Mouse (Mus musculus): ENCODE measurements at regions not wholly inside any gene's neighbourhood (a gene's known extent, or its start where the extent isn't known, plus 50 kb on each side); places are given as distances from the start of the nearest gene placed in this dataset.

DNA sequence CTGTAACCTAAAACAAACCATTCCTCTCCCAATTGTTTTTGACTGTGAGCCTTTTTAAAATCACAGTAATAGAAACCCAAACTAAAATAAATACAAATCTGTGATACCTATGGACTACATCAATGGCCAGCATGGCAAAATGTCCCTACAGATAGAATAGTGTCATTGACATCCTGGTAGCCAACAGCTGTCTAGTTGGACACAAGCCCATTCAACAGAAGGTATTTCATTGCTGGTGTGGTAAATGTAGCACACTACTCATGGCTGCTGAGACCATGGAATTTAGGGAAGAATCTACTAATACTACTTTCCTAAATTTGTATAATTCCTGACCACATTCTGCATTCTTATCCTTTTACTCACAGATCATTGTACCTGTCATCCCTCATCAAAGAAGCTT, 178.3 kb upstream of the B430218F22Rik start:
- no peak for TF ChIP-seq CTCF (IDR thresholded peaks at IDR 0.05)
- no peak for TF ChIP-seq POLR2A (IDR thresholded peaks at IDR 0.05; ENCODE audit: insufficient read depth, low read depth, low read length)

Data from heart, adult 2 months (tissue).